Mouse (Mus musculus) G1E (cell line): ENCODE measurements around the gene Krt76. TPM values are rescaled to one million over a fixed set of nuclear protein-coding genes. Genes with fewer than 3 reads are reported as not detected.

Source experiments
- ATAC-seq: 2 replicates; pipeline ENCODE4 v1.8.0; 2016; ENCODE audit warnings: mild to moderate bottlenecking; ENCODE audit not compliant: insufficient number of reproducible peaks, poor library complexity, low FRiP score, severe bottlenecking; ENCODE audit errors: extremely low read depth
- DNase-seq: peaks from one replicate; pipeline ENCODE4 v3.0.0; 2012; ENCODE audit warnings: low spot score
- H3K27me3 ChIP-seq: 2 replicates; pipeline ENCODE4 v1.6.1; 2012; ENCODE audit warnings: mild to moderate bottlenecking, low read length, inconsistent platforms; ENCODE audit not compliant: insufficient read depth
- H3K36me3 ChIP-seq: replicated peaks from 2 replicates; pipeline ENCODE3; 2012; ENCODE audit warnings: mild to moderate bottlenecking, inconsistent platforms
- H3K4me1 ChIP-seq: 2 replicates; pipeline ENCODE4 v1.6.1; 2012; ENCODE audit warnings: low read depth, low read length, inconsistent platforms, mixed read lengths; ENCODE audit not compliant: insufficient read depth
- H3K4me3 ChIP-seq: 2 replicates; pipeline ENCODE4 v1.5.1; 2012; ENCODE audit warnings: low read depth, mild to moderate bottlenecking, inconsistent platforms, low read length, moderate library complexity, mixed read lengths
- H3K9me3 ChIP-seq: replicated peaks from 2 replicates; pipeline ENCODE4 v1.6.1; 2012; ENCODE audit warnings: inconsistent platforms
- CTCF ChIP-seq: IDR thresholded peaks from 2 replicates; pipeline ENCODE4 v1.5.1; 2012; ENCODE audit warnings: low read depth, low read length, inconsistent platforms, mixed read lengths
- GATA1 ChIP-seq: IDR thresholded peaks from 2 replicates; pipeline ENCODE4 v1.6.1; 2012; ENCODE audit warnings: borderline replicate concordance, low read length, inconsistent platforms, mixed read lengths
- GATA2 ChIP-seq: IDR thresholded peaks from 2 replicates; pipeline ENCODE4 v1.6.1; 2012; ENCODE audit warnings: low read depth, low read length, inconsistent platforms, borderline replicate concordance
- POLR2AphosphoS5 ChIP-seq: IDR thresholded peaks from 2 replicates; pipeline ENCODE4 v1.6.1; 2012; ENCODE audit warnings: low read depth, low read length, inconsistent platforms; ENCODE audit not compliant: insufficient replicate concordance
- TAL1 ChIP-seq: conservative IDR thresholded peaks from 2 replicates; pipeline ENCODE4 v1.6.1; 2012; ENCODE audit warnings: low read depth, low read length, inconsistent platforms, mixed read lengths
- polyA plus RNA-seq: library from polyadenylated mRNA; stranded (reverse); fragments of >175 nt; gene quantifications from 2 replicates; pipeline ENCODE4 v1.2.3, GENCODE M21; 2012
- total RNA-seq, 2 experiments: library from RNA; stranded (forward) in 1 of 2; stranded (reverse) in 1 of 2; fragments of 200-1000 nt in 1 of 2; fragments of >200 nt in 1 of 2; fragmentation: Nextera tagmentation in 1 of 2; gene quantifications; 2 replicates each; pipeline ENCODE4 v1.2.3; 2014 to 2017

Gene Krt76
- total and polyA plus RNA-seq, 3 experiments, result 0.05 TPM; not detected in 2

- DNase-seq (no peak), ATAC-seq (no peak)
- H3K36me3 ChIP-seq, result no peaks in the 10 kb centered on the region
- TF ChIP-seq GATA1, result no peak
- TF ChIP-seq POLR2AphosphoS5, result no peak
- no peak for TF ChIP-seq TAL1
- TF ChIP-seq CTCF, result no peak
- no peak for TF ChIP-seq GATA2
- no peak overlapping the region for H3K4me3 ChIP-seq
- H3K9me3 ChIP-seq, result peaks cover 31% of the 10 kb centered on the region
- no peaks in the 10 kb centered on the region for H3K27me3 ChIP-seq
- H3K4me1 ChIP-seq, result no peaks in the 10 kb centered on the region
Observed at GRCm38 (mm10) chr15:101856696-101857095, 36.0 kb downstream of the Krt76 start.

GRCm38 (mm10) chr15:101855732-101856131 is 37.0 kb downstream of the Krt76 start:
- Histone ChIP-seq H3K9me3 (peaks cover 22% of the 10 kb centered on the region), H3K4me1 (no peaks in the 10 kb centered on the region), H3K27me3 (no peaks in the 10 kb centered on the region), H3K36me3 (no peaks in the 10 kb centered on the region), H3K4me3 (no peak overlapping the region)
- no peak for TF ChIP-seq GATA1
- TF ChIP-seq CTCF, result no peak
- TF ChIP-seq GATA2, result no peak
- TF ChIP-seq POLR2AphosphoS5, result no peak
- no peak for TF ChIP-seq TAL1
- DNase-seq, result no peak
- ATAC-seq, result no peak

GRCm38 (mm10) chr15:101854294-101854693 is 38.4 kb downstream of the Krt76 start:
- H3K4me3 ChIP-seq, result no peak overlapping the region
- H3K36me3 ChIP-seq, result no peaks in the 10 kb centered on the region
- TF ChIP-seq CTCF (no peak), GATA1 (no peak), GATA2 (no peak)
- no peak for ATAC-seq
- DNase-seq, result no peak
- no peaks in the 10 kb centered on the region for H3K4me1 ChIP-seq
- no peaks in the 10 kb centered on the region for H3K27me3 ChIP-seq
- H3K9me3 ChIP-seq, result peaks cover 20% of the 10 kb centered on the region

DNA sequence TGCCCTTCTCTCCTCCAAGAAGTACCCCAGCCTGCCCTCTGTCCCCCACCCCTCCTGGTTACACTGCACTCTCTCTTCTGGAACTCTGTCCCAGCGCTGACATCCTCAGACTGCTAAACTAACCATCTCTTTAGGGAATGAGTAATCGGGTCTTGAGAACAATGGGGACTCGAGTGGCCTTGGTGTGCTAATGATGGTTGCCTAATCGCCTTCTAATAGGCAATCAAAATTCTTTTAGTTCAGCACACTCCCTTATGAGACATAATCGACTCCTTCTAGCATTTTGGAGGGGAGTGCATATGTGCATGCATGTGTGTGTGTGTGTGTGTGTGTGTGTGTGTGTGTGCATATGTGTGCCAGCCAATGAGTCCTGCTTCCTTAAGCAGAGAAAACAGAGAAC is 40.1 kb downstream of the Krt76 start:
- Histone ChIP-seq H3K36me3 (no peaks in the 10 kb centered on the region), H3K4me1 (no peaks in the 10 kb centered on the region), H3K27me3 (no peaks in the 10 kb centered on the region), H3K9me3 (peaks cover 18% of the 10 kb centered on the region), H3K4me3 (no peak overlapping the region)
- no peak for TF ChIP-seq GATA2
- no peak for TF ChIP-seq CTCF
- TF ChIP-seq POLR2AphosphoS5, result no peak
- TF ChIP-seq GATA1, result no peak
- no peak for TF ChIP-seq TAL1
- DNase-seq (no peak), ATAC-seq (no peak)

- no peaks in the 10 kb centered on the region for H3K27me3 ChIP-seq
- no peak within 1 kb of the TSS for H3K4me3 ChIP-seq
- no peak for TF ChIP-seq TAL1
- TF ChIP-seq GATA2, result no peak
- no peak for TF ChIP-seq CTCF
- TF ChIP-seq GATA1, result no peak
- peaks cover 28% of the 10 kb centered on the region for H3K9me3 ChIP-seq
- no peaks in the 10 kb centered on the region for H3K36me3 ChIP-seq
- ATAC-seq, result no peak
- no peak for DNase-seq
- no peaks in the 10 kb centered on the region for H3K4me1 ChIP-seq
Observed at GRCm38 (mm10) chr15:101850694-101851093, 42.0 kb downstream of the Krt76 start, which contains the start of gene Krt1. Gene Krt1 (minus strand): TSS chr15:101850794.

- no peaks in the 10 kb centered on the region for H3K36me3 ChIP-seq
- no peaks in the 10 kb centered on the region for H3K4me1 ChIP-seq
- TF ChIP-seq CTCF, result no peak
- no peak for TF ChIP-seq POLR2AphosphoS5
- no peak for TF ChIP-seq GATA2
- no peak for TF ChIP-seq GATA1
- TF ChIP-seq TAL1, result no peak
- peaks cover 19% of the 10 kb centered on the region for H3K9me3 ChIP-seq
- ATAC-seq (no peak), DNase-seq (no peak)
- no peaks in the 10 kb centered on the region for H3K27me3 ChIP-seq
- no peak overlapping the region for H3K4me3 ChIP-seq
Observed at GRCm38 (mm10) chr15:101845971-101846403, 46.7 kb downstream of the Krt76 start.

GRCm38 (mm10) chr15:101843192-101843591 is 49.5 kb downstream of the Krt76 start:
- Histone ChIP-seq H3K9me3 (peaks cover 13% of the 10 kb centered on the region), H3K36me3 (no peaks in the 10 kb centered on the region), H3K4me3 (no peak overlapping the region), H3K27me3 (no peaks in the 10 kb centered on the region), H3K4me1 (no peaks in the 10 kb centered on the region)
- no peak for TF ChIP-seq TAL1
- TF ChIP-seq GATA1, result no peak
- no peak for TF ChIP-seq POLR2AphosphoS5
- TF ChIP-seq CTCF, result no peak
- TF ChIP-seq GATA2, result no peak
- ATAC-seq (no peak), DNase-seq (no peak)
